Mouse (Mus musculus) layer of hippocampus, adult 18-20 months (tissue): Measurements from ENCODE around the gene Snx11. TPM values are rescaled to one million over a fixed set of nuclear protein-coding genes. Genes with fewer than 3 reads are reported as not detected.

Experiments
- DNase-seq, 2 experiments: peaks; one replicate each; pipeline ENCODE4 v3.0.0; 2022; ENCODE audit warnings: low spot score in 2 of 2
- total RNA-seq, 2 experiments: library from RNA; stranded (reverse); gene quantifications; 2 replicates each; pipeline ENCODE4 v1.2.3; 2021

Gene Snx11
- total RNA-seq, 2 experiments from 2014 or later: 50.1 to 52.1 TPM

GRCm38 (mm10) chr11:96764511-96765350 lies 12.6 kb downstream of the Snx11 start:
- no peak for DNase-seq

- peak in 1 of 2 experiments; percentile 41 for DNase-seq
These were observed 14.5 kb downstream of the Snx11 start for GRCm38 (mm10) chr11:96762742-96763470.

GRCm38 (mm10) chr11:96761984-96762383 lies 15.4 kb downstream of the Snx11 start:
- peak in 1 of 2 experiments; percentile 56 for DNase-seq

- peak in 1 of 2 experiments; percentile 77 for DNase-seq
These were observed 17.3 kb downstream of the Snx11 start for GRCm38 (mm10) chr11:96760042-96760441.

GRCm38 (mm10) chr11:96758402-96758801 lies 19.0 kb downstream of the Snx11 start:
- DNase-seq: no peak

- DNase-seq: no peak
These were observed 19.9 kb downstream of the Snx11 start for GRCm38 (mm10) chr11:96757421-96757820.

GRCm38 (mm10) chr11:96755298-96755697 lies 22.1 kb downstream of the Snx11 start:
- no peak for DNase-seq

GRCm38 (mm10) chr11:96747555-96747954 lies 29.8 kb downstream of the Snx11 start:
- DNase-seq: no peak

- no peak for DNase-seq
These were observed 30.7 kb downstream of the Snx11 start for GRCm38 (mm10) chr11:96746648-96747047.

- DNase-seq: no peak
These were observed 33.5 kb downstream of the Snx11 start for GRCm38 (mm10) chr11:96743891-96744290.

- peak; percentile 55 to 61 for DNase-seq
These were observed 34.4 kb downstream of the Snx11 start for GRCm38 (mm10) chr11:96743000-96743399.

- DNase-seq: peak; percentile 52 to 67
These were observed 35.4 kb downstream of the Snx11 start for GRCm38 (mm10) chr11:96741995-96742394.

GRCm38 (mm10) chr11:96740796-96741195 lies 36.6 kb downstream of the Snx11 start:
- DNase-seq: no peak

- DNase-seq: no peak
These were observed 39.5 kb downstream of the Snx11 start for GRCm38 (mm10) chr11:96737673-96738471.

- DNase-seq: no peak
These were observed 41.0 kb downstream of the Snx11 start for GRCm38 (mm10) chr11:96736361-96736760.

- peak; percentile 53 to 70 for DNase-seq
These were observed 41.5 kb downstream of the Snx11 start for GRCm38 (mm10) chr11:96735908-96736307.

GRCm38 (mm10) chr11:96732657-96733056 lies 44.7 kb downstream of the Snx11 start:
- no peak for DNase-seq

GRCm38 (mm10) chr11:96730327-96730726 lies 47.0 kb downstream of the Snx11 start:
- DNase-seq: no peak

GRCm38 (mm10) chr11:96729462-96729861 lies 47.9 kb downstream of the Snx11 start:
- peak in 1 of 2 experiments; percentile 49 for DNase-seq

- no peak for DNase-seq
These were observed 48.8 kb downstream of the Snx11 start for GRCm38 (mm10) chr11:96728577-96728976.

GRCm38 (mm10) chr11:96725833-96726232 lies 51.5 kb downstream of the Snx11 start:
- DNase-seq: no peak
